Mouse (Mus musculus) liver, adult 2 months (tissue): ENCODE measurements at regions not wholly inside any gene's neighbourhood (a gene's known extent, or its start where the extent isn't known, plus 50 kb on each side); places are given as distances from the start of the nearest gene placed in this dataset.

Experiments
- DNase-seq: peaks from one replicate; pipeline ENCODE4 v3.0.0-alpha.2; 2011; ENCODE audit warnings: low read depth, low spot score; ENCODE audit errors: extremely low read depth
- H3K27ac ChIP-seq: fragments of 200-500 bp; replicated peaks from 2 replicates; pipeline ENCODE4 v1.5.1; 2012; ENCODE audit warnings: low read depth, mild to moderate bottlenecking, control low read depth, inconsistent platforms, low read length; ENCODE audit not compliant: insufficient read depth
- H3K27me3 ChIP-seq: fragments of 200-500 bp; 2 replicates; pipeline ENCODE4 v1.6.1; 2012; ENCODE audit warnings: mild to moderate bottlenecking, moderate library complexity, low read length, inconsistent platforms; ENCODE audit not compliant: control insufficient read depth, insufficient read depth
- H3K36me3 ChIP-seq: fragments of 200-500 bp; 2 replicates; pipeline ENCODE4 v1.6.1; 2012; ENCODE audit warnings: low read length, inconsistent platforms; ENCODE audit not compliant: control insufficient read depth, insufficient read depth
- H3K4me1 ChIP-seq: fragments of 200-500 bp; 2 replicates; pipeline ENCODE4 v1.6.1; 2011; ENCODE audit warnings: low read length; ENCODE audit not compliant: control insufficient read depth, insufficient read depth
- H3K4me3 ChIP-seq: fragments of 200-500 bp; 2 replicates; pipeline ENCODE4 v1.5.1; 2011; ENCODE audit warnings: low read depth, mild to moderate bottlenecking, control low read depth, low read length, moderate library complexity; ENCODE audit not compliant: insufficient read depth
- H3K79me2 ChIP-seq: fragments of 200-500 bp; 2 replicates; pipeline ENCODE4 v1.6.1; 2012; ENCODE audit warnings: inconsistent platforms, mild to moderate bottlenecking, low read length, moderate library complexity; ENCODE audit not compliant: control insufficient read depth, insufficient read depth
- H3K9ac ChIP-seq: fragments of 200-500 bp; 2 replicates; pipeline ENCODE4 v1.6.1; 2012; ENCODE audit warnings: low read depth, mild to moderate bottlenecking, control low read depth, inconsistent platforms, low read length
- CTCF ChIP-seq: fragments of 200-500 bp; IDR thresholded peaks from 2 replicates; pipeline ENCODE4 v1.5.1; 2011; ENCODE audit warnings: low read depth, low read length, control low read depth
- POLR2A ChIP-seq: fragments of 200-500 bp; IDR thresholded peaks from 2 replicates; pipeline ENCODE4 v1.6.1; 2011; ENCODE audit warnings: low read length, control low read depth; ENCODE audit not compliant: insufficient read depth; ENCODE audit errors: extremely low read depth
- WGBS: fragments of 180-500 bp; shearing (Covaris S2); methylation state at CpG from one replicate; pipeline ENCODE4 v1.1.7; 2018; 5-methylcytosine and 5-hydroxymethylcytosine counted together

DNA sequence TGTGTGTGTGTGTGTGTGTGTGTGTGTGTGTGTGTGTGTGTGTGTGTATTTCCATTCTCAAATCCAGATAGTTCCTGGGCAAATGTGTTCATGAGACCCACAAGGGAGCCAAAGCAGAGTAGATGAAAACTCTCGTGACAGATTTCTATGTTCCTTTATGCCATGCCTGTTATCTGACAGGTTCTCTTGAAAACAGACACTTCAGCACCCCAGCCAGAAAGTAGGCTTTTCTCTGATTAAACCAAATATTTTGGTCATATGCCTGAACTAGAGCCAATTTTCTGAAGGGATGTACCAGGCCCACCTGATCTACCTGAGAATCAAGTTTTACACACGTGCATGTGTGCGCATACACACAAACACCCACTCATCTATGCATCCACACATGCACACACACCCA, 95.5 kb downstream of the Psat1 start:
- no peaks in the 10 kb centered on the region for H3K79me2 ChIP-seq
- no peak overlapping the region for H3K27ac ChIP-seq
- H3K4me1 ChIP-seq, result no peaks in the 10 kb centered on the region
- H3K9ac ChIP-seq, result no peak overlapping the region
- no peaks in the 10 kb centered on the region for H3K27me3 ChIP-seq
- TF ChIP-seq CTCF, result no peak
- no peak for TF ChIP-seq POLR2A
- WGBS, result 97% methylated on average over 3 of the region's 3 CpGs
- no peak for DNase-seq
- no peaks in the 10 kb centered on the region for H3K36me3 ChIP-seq
- no peak overlapping the region for H3K4me3 ChIP-seq

- DNase-seq, result no peak
- Histone ChIP-seq H3K79me2 (no peaks in the 10 kb centered on the region), H3K36me3 (no peaks in the 10 kb centered on the region), H3K27me3 (no peaks in the 10 kb centered on the region), H3K9ac (no peak overlapping the region), H3K27ac (no peak overlapping the region), H3K4me3 (no peak overlapping the region), H3K4me1 (no peaks in the 10 kb centered on the region)
- no peak for TF ChIP-seq POLR2A
- TF ChIP-seq CTCF, result no peak
- WGBS, result 47% methylated on average over 2 of the region's 2 CpGs
Measured at GRCm38 (mm10) chr19:15850722-15851121, 96.4 kb downstream of the Psat1 start.

DNA sequence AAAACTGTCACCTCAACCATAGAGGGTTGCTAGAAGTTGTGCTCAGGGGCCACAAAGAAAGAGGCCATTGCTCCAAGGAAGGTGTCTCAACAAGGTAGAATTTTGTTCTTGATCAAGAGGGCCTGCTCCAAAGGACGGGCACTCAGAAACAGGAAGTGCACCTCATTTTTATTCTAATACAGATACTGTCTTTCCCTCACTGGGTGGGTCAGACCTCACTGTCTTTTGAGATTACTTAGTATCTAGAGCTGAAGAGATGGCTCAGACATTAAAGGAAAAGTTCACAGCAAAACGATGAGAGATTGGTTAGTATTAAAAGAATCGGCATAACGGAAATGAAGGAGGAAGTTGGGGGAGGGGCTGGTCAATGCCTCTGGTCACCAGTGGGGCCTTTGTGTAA, 97.9 kb downstream of the Psat1 start:
- no peak for DNase-seq
- WGBS, result 74% methylated on average over 4 of the region's 4 CpGs
- H3K79me2 ChIP-seq, result no peaks in the 10 kb centered on the region
- no peaks in the 10 kb centered on the region for H3K27me3 ChIP-seq
- no peaks in the 10 kb centered on the region for H3K36me3 ChIP-seq
- no peak overlapping the region for H3K9ac ChIP-seq
- no peak overlapping the region for H3K4me3 ChIP-seq
- TF ChIP-seq POLR2A (no peak), CTCF (no peak)
- H3K4me1 ChIP-seq, result no peaks in the 10 kb centered on the region
- H3K27ac ChIP-seq, result no peak overlapping the region

DNA sequence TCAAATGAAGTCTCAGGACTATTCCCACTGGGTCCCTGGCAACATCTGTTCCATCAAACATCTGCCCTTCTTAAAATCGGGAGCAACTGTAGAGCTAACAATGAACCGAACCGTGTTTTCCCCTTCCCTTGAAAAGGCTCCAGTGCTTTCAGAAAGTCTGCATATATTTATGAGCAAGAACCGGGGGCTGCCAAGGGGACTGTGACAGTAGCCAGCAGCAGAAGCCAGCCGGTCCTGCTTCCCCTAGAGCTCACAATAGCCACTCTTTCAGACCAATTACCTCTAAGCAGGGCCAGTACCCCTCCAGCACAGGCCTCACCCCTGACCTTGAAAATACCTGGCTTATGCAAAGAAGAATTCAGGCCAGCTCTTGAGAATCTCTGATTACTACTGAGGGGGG, 108.8 kb downstream of the Psat1 start:
- H3K27ac ChIP-seq, result no peak overlapping the region
- H3K27me3 ChIP-seq, result no peaks in the 10 kb centered on the region
- TF ChIP-seq CTCF, result no peak
- no peak for TF ChIP-seq POLR2A
- no peaks in the 10 kb centered on the region for H3K79me2 ChIP-seq
- H3K4me1 ChIP-seq, result no peaks in the 10 kb centered on the region
- H3K36me3 ChIP-seq, result no peaks in the 10 kb centered on the region
- no peak overlapping the region for H3K9ac ChIP-seq
- no peak for DNase-seq
- 81% methylated on average over 5 of the region's 5 CpGs for WGBS
- H3K4me3 ChIP-seq, result no peak overlapping the region

DNA sequence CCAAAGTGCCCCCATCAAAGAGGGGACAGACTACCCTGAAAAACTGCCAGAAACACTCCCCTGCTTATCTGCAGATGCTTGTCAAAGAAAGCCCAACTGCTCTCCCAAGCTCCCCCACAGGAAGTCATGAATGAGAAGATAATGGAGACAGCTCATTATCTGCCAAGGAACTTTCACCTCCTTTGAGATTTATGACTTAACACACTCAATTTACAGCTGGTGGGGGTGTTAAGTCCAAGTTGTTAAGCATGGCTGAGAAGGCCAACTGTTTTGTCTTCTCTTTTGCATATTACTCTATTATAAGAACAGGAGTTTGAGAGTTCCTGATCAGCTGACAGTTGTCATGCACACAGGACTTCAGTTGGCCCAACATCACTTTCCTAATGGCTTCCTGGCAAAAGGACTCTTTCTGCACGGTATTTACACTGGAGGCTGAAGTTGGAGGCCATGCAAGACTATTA, 109.4 kb downstream of the Psat1 start:
- Histone ChIP-seq H3K27ac (no peak overlapping the region), H3K4me3 (no peak overlapping the region), H3K79me2 (no peaks in the 10 kb centered on the region), H3K4me1 (no peaks in the 10 kb centered on the region), H3K27me3 (no peaks in the 10 kb centered on the region), H3K36me3 (no peaks in the 10 kb centered on the region), H3K9ac (no peak overlapping the region)
- DNase-seq, result no peak
- WGBS, result 39% methylated on average over 1 of the region's 1 CpGs
- TF ChIP-seq CTCF (no peak), POLR2A (no peak)

DNA sequence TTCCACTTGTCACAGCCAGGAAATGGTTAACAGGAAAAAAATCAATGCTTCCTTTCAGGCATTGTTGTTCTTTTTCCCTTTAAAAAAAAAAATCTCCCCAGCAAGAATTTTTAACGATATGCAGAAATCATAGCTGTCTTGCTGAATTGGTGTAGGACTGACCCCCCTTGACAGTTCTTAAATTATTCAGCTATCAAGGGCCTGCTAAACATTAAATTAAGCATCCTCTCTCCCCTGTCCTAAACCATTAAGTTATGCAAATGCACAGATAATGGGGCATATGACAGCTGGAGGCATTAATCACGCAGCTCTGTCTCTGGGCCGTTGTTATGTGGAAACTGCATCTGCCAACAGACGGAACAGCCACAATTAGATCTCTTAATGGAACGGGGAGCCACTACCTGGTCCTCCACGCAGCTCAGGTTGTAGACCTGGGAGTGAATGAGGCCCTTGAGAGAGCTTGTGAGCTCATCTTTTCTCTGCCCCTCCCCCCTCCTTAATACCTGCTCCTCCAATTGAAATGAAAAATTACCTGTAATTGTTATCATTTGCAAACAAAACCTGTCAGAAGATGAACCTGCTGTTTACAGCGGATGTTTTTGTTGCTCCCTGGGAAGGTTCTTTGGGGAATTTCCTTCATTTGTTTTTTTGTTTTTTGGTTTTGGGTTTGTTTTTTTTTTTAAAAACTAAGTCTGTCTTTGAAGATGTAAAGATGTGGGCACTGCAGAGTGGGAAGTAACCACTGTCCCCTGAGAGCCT, 110.0 kb downstream of the Psat1 start:
- no peaks in the 10 kb centered on the region for H3K27me3 ChIP-seq
- TF ChIP-seq POLR2A, result no peak
- TF ChIP-seq CTCF, result no peak
- no peaks in the 10 kb centered on the region for H3K36me3 ChIP-seq
- H3K4me3 ChIP-seq, result no peak overlapping the region
- DNase-seq, result no peak
- 36% methylated on average over 7 of the region's 7 CpGs for WGBS
- no peaks in the 10 kb centered on the region for H3K79me2 ChIP-seq
- no peaks in the 10 kb centered on the region for H3K4me1 ChIP-seq
- no peak overlapping the region for H3K9ac ChIP-seq
- H3K27ac ChIP-seq, result no peak overlapping the region
